Mouse (Mus musculus) embryonic fibroblast, embryonic 13.5 days (primary cell): ENCODE measurements at regions not wholly inside any gene's neighbourhood (a gene's known extent, or its start where the extent isn't known, plus 50 kb on each side); places are given as distances from the start of the nearest gene placed in this dataset.

Source experiments
- CTCF ChIP-seq: IDR thresholded peaks from 2 replicates; pipeline ENCODE4 v1.5.1; 2011; ENCODE audit warnings: mild to moderate bottlenecking, control low read depth, low read length, moderate library complexity, borderline replicate concordance; ENCODE audit not compliant: insufficient read depth
- POLR2A ChIP-seq: IDR thresholded peaks from 2 replicates; pipeline ENCODE4 v1.6.1; 2011; ENCODE audit warnings: low read depth, mild to moderate bottlenecking, control low read depth, low read length, moderate library complexity

- TF ChIP-seq CTCF: no peak
- no peak for TF ChIP-seq POLR2A
Observed at GRCm38 (mm10) chr13:75389211-75389610, 299.6 kb downstream of the Pcsk1 start.
